Mouse (Mus musculus): ENCODE measurements around the gene Asic2.

DNA sequence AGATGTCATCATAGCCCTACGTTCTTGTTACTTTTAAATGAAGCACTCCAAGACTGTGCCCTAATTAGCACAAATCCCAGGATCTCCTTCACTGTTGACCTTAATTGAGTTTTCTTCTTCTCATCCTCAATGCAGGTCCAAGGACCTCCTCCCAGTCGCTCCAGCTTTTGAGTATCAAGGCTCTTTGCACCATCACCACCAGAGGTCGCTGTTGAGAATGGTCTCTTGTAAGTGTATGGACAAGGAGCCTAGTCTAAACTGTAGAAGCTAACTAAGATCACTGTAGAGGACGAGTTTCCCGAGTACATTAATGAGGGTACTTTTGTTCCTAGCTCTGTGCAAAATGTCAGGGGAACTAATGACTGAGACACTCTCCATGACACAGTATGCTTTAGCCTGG lies 14.9 kb upstream of the Asic2 start:
- no peak for TF ChIP-seq ELF1 (IDR thresholded peaks at IDR 0.05; ENCODE audit: low read depth, low read length)
- TF ChIP-seq CTCF (IDR thresholded peaks at IDR 0.05 in 2 of 3, conservative IDR thresholded peaks at IDR 0.05 in 1 of 3; ENCODE audit: control insufficient read depth in 1 of 3, insufficient read depth in 1 of 3, low read depth in 2 of 3, low read length in 3 of 3, poor library complexity in 1 of 3, severe bottlenecking in 1 of 3), result peak; percentile 35 to 47 (median 36)
- TF ChIP-seq NELFE (IDR thresholded peaks at IDR 0.05; ENCODE audit: low read depth, low read length), result no peak
- no peak for TF ChIP-seq POLR2A (IDR thresholded peaks at IDR 0.05; ENCODE audit: control insufficient read depth in 1 of 2, insufficient read depth in 1 of 2, low read depth in 1 of 2, low read length in 2 of 2, poor library complexity in 1 of 2)
- no peak for TF ChIP-seq GABPA (IDR thresholded peaks at IDR 0.05; ENCODE audit: low read depth, low read length)
- TF ChIP-seq CHD2 (IDR thresholded peaks at IDR 0.05; ENCODE audit: low read length), result no peak
